Mouse (Mus musculus) cortical plate, adult 2 months (tissue): ENCODE data around the gene Ufsp1.
A peak's percentile ranks its signal among the peaks of the same experiment; 100 is the strongest.

Experiments
- CTCF ChIP-seq: fragments of 200-500 bp; IDR thresholded peaks from 2 replicates; pipeline ENCODE4 v1.5.1; 2011; ENCODE audit warnings: mild to moderate bottlenecking, control low read depth, low read length; ENCODE audit not compliant: insufficient read depth; ENCODE audit errors: extremely low read depth
- POLR2A ChIP-seq: fragments of 200-500 bp; IDR thresholded peaks from 2 replicates; pipeline ENCODE4 v1.6.1; 2011; ENCODE audit warnings: mild to moderate bottlenecking, low read length, control low read depth; ENCODE audit not compliant: insufficient read depth; ENCODE audit errors: extremely low read depth

- TF ChIP-seq CTCF (no peak), POLR2A (peak; percentile 64)
Measured at GRCm38 (mm10) chr5:137293282-137293681, 1.1 kb upstream of the Ufsp1 start.
